Mouse (Mus musculus) hindbrain, embryonic 14.5 days (tissue): ENCODE data around the gene Zfp52. TPM values are rescaled to one million over a fixed set of nuclear protein-coding genes. Genes with fewer than 3 reads are reported as not detected.

Experiments
- ATAC-seq: fragments of 200-750 bp; cut with Nextera tagmentation; 2 replicates; pipeline ENCODE4 v1.8.0; 2017; ENCODE audit warnings: moderate number of reproducible peaks, mild to moderate bottlenecking, moderate TSS enrichment, moderate library complexity; ENCODE audit not compliant: low FRiP score
- DNase-seq: peaks from one replicate; pipeline ENCODE4 v3.0.0-alpha.2; 2015; ENCODE audit warnings: low spot score
- H3K27ac ChIP-seq: fragments of 300-500 bp; sonication (generic); 2 replicates; pipeline ENCODE4 v1.5.1; 2014; ENCODE audit warnings: mild to moderate bottlenecking, moderate library complexity
- H3K27me3 ChIP-seq: fragments of 300-500 bp; sonication (generic); 2 replicates; pipeline ENCODE4 v1.6.1; 2014; ENCODE audit warnings: mild to moderate bottlenecking, low read length, mixed read lengths; ENCODE audit not compliant: control insufficient read depth, insufficient read depth
- H3K36me3 ChIP-seq: fragments of 300-500 bp; sonication (generic); replicated peaks from 2 replicates; pipeline ENCODE4 v1.6.1; 2014; ENCODE audit not compliant: control insufficient read depth, insufficient read depth
- H3K4me1 ChIP-seq: fragments of 300-500 bp; sonication (generic); replicated peaks from 2 replicates; pipeline ENCODE4 v1.6.1; 2014; ENCODE audit warnings: antibody characterized with exemption, low read length, mixed read lengths; ENCODE audit not compliant: control insufficient read depth, insufficient read depth
- H3K4me2 ChIP-seq: fragments of 300-500 bp; sonication (generic); replicated peaks from 2 replicates; pipeline ENCODE4 v1.6.1; 2014; ENCODE audit warnings: mild to moderate bottlenecking, moderate library complexity
- H3K4me3 ChIP-seq: fragments of 300-500 bp; sonication (generic); replicated peaks from 2 replicates; pipeline ENCODE4 v1.5.1; 2014; ENCODE audit warnings: mild to moderate bottlenecking, low read length
- H3K9ac ChIP-seq: fragments of 300-500 bp; sonication (generic); 2 replicates; pipeline ENCODE4 v1.6.1; 2014
- H3K9me3 ChIP-seq: fragments of 300-500 bp; sonication (generic); 2 replicates; pipeline ENCODE4 v1.6.1; 2016; ENCODE audit warnings: low read length; ENCODE audit not compliant: control insufficient read depth
- WGBS: fragments of 180-500 bp; shearing (Covaris S2); extraction: QIAGEN DNeasy Blood & Tissue Kit; methylation state at CpG from one replicate; pipeline ENCODE4 v1.1.7; 2014; 5-methylcytosine and 5-hydroxymethylcytosine counted together
- polyA plus RNA-seq: library from polyadenylated mRNA; unstranded; fragments of >200 nt; fragmentation: Nextera tagmentation; extraction: Ambion mirVana; gene quantifications from 2 replicates; pipeline ENCODE4 v1.2.1, GENCODE M21; 2014

Gene Zfp52
- polyA plus RNA-seq, 1 experiment from 2014 or later = 1.8 TPM

DNA sequence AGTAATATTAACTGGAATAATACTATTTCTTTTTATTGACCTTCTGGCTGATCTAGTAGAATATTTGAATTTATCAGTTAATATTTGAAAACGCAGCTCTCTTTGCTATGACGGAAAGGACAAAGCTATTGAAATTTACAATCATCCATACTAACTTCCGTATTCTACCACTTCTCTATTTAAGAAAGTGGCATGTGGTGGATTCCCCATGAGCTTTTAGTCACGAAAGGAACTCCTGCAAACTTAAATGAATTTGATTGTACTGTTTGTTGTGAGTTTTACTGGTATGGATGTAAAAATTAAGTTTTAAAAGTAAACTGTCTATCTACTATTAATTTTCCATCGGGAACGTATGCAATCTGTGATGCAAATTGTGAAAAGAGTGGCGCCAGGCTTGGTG, 757 bp downstream of the Zfp52 start:
- H3K9ac ChIP-seq = peak overlapping the region; percentile 61
- no peak overlapping the region for H3K27ac ChIP-seq
- H3K4me1 ChIP-seq = peaks cover 20% of the 10 kb centered on the region
- no peaks in the 10 kb centered on the region for H3K36me3 ChIP-seq
- DNase-seq = no peak
- 45% methylated on average over 7 of the region's 7 CpGs for WGBS
- H3K9me3 ChIP-seq = no peaks in the 10 kb centered on the region
- no peaks in the 10 kb centered on the region for H3K27me3 ChIP-seq
- no peak for ATAC-seq
- H3K4me2 ChIP-seq = peak overlapping the region; percentile 72
- H3K4me3 ChIP-seq = peak overlapping the region; percentile 39

DNA sequence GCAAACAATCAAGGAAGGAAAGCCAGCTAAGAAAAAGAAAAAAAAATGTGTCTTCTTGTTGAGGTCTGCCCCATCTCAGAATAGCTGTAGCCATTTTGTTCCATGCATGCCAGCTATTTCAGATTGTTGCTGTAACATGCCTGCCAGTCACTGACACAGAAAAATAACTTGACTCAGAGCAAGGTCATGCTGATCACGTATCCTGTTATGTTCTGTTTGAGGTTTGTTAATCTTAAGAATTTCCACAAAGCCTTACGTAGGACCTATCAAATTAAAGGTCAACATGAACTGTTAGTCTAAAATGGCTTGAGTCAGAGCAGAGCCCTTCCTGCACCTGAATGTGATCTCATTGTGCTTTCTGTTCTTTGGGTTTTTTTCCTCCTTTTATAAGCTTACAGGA, 1.3 kb downstream of the Zfp52 start:
- WGBS = 74% methylated on average over 2 of the region's 2 CpGs
- Histone ChIP-seq H3K36me3 (no peaks in the 10 kb centered on the region), H3K9me3 (no peaks in the 10 kb centered on the region), H3K27ac (no peak overlapping the region), H3K4me1 (peaks cover 15% of the 10 kb centered on the region), H3K4me2 (no peak overlapping the region), H3K4me3 (no peak overlapping the region), H3K9ac (no peak overlapping the region), H3K27me3 (no peaks in the 10 kb centered on the region)
- ATAC-seq = no peak
- DNase-seq = no peak

DNA sequence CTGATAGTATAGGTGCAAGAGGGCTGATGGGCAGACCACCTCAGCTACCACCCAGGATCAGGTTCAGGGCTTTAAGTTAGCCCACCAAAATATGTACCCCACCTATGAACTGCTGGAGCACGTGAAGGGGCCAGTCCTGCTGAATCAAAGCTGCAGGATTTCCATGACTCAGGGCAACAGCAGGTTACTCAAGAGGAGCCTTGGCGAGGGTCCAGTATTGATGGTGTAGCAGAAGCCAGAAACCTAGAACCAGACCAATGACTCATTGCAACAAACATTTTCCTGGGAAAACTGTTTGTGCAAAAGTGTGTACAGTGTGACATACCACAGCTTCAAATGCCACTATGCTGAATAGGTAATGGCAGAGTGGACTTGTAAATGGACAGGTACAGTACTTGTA, 22.5 kb downstream of the Zfp52 start:
- no peak overlapping the region for H3K9ac ChIP-seq
- no peak for DNase-seq
- WGBS = 88% methylated on average over 2 of the region's 2 CpGs

DNA sequence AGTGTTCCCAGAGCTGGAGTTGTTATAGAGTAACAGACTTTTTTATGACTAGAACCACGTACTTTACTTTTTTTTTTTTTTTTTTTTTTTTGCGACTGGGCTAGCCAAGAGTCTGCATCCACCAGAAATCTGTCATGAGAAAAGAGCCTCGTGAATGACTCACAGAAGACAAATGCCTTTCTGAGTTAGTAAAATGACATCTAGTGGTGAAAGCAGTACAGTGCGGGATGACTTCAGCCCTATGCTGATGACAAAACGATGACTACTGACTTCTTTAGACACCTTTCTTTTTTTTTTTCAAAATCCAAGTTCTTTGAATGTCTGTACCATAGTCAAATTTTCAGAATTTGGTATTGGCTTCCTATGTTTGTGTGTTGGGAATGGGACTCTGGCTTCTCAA, 30.9 kb downstream of the Zfp52 start:
- 8% methylated on average over 5 of the region's 5 CpGs for WGBS
- Histone ChIP-seq H3K27ac (peak overlapping the region; percentile 92), H3K9ac (peak overlapping the region; percentile 81), H3K4me1 (peaks cover 15% of the 10 kb centered on the region), H3K4me2 (peak overlapping the region; percentile 62), H3K4me3 (peak overlapping the region; percentile 82), H3K36me3 (peaks cover 5% of the 10 kb centered on the region), H3K9me3 (no peaks in the 10 kb centered on the region), H3K27me3 (no peaks in the 10 kb centered on the region)
- ATAC-seq = peak; percentile 77
- peak; percentile 81 for DNase-seq

More for the DNA sequence above, 22.5 kb downstream of the Zfp52 start:
- Histone ChIP-seq H3K4me1 (no peaks in the 10 kb centered on the region), H3K27me3 (no peaks in the 10 kb centered on the region), H3K27ac (no peak overlapping the region), H3K4me2 (no peak overlapping the region), H3K9me3 (no peaks in the 10 kb centered on the region), H3K36me3 (no peaks in the 10 kb centered on the region), H3K4me3 (no peak overlapping the region)
- no peak for ATAC-seq

DNA sequence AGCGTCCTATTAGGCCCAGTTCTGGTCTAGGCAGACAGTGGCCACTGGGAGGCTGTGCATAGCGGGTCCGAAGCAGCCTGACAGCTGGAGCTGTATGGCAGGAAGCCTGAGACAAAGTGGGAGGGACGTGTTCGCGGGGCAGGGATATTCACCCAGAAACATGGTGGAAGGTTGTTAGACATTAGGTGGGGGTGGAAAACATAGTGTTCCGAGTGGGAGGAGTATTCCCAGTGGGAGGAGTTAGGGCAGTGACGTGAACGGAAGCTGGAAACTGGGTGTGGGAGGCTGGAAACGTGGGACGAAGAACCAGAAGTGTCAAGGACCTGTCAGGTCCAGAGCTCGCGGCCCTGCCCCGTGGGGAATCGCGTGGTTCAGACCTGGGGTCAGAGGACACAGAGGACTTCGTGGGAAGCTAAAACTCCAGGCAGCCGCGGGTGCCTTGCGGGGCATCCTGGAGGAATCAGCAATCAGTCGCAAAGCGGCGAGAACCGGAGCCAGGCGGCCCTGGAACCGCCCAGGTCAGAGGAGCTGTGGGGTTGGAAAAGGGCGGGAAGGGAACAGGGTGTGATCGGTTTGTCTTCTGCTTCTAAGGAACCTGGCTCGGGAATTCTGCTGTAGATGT, 31.5 kb downstream of the Zfp52 start, which contains the start of gene Zfp948:
Gene Zfp948 (plus strand): TSS at position 281 of the 622 bp plus-strand sequence.
- Histone ChIP-seq H3K36me3 (peaks cover 5% of the 10 kb centered on the region), H3K4me1 (peaks cover 15% of the 10 kb centered on the region), H3K27me3 (no peaks in the 10 kb centered on the region), H3K4me3 (peak within 1 kb of the TSS; percentile 82), H3K4me2 (peak within 1 kb of the TSS; percentile 62), H3K27ac (peak within 1 kb of the TSS; percentile 92), H3K9ac (peak within 1 kb of the TSS; percentile 81), H3K9me3 (no peaks in the 10 kb centered on the region)
- under 1% methylated on average over 29 of the region's 29 CpGs for WGBS
- peak; percentile 97 for ATAC-seq
- peak; percentile 90 for DNase-seq

DNA sequence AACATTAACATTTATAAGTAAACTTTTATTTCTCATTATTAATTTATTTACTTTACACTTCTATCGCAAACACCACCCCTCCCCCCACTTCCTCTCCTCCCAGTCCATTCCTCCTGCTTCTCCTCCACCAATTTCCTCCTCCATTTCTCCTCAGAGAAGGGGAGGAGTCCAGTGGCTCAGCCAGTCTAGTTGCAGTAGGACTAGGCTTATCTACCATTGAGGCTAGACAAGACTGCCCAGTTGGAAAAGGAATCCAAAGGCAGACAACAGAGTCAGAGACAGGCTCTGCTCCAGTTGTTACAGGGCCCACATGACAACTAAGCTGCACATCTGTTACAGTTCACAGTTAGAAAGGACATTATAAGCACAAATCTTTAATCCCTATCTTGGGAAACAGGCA, 32.4 kb downstream of the Zfp52 start:
- Histone ChIP-seq H3K9me3 (no peaks in the 10 kb centered on the region), H3K9ac (peak overlapping the region; percentile 81), H3K36me3 (peaks cover 5% of the 10 kb centered on the region), H3K4me1 (peaks cover 15% of the 10 kb centered on the region), H3K4me2 (peak overlapping the region; percentile 62), H3K27me3 (no peaks in the 10 kb centered on the region), H3K27ac (no peak overlapping the region), H3K4me3 (peak overlapping the region; percentile 82)
- WGBS = 46% methylated on average over 1 of the region's 1 CpGs
- DNase-seq (no peak), ATAC-seq (no peak)

DNA sequence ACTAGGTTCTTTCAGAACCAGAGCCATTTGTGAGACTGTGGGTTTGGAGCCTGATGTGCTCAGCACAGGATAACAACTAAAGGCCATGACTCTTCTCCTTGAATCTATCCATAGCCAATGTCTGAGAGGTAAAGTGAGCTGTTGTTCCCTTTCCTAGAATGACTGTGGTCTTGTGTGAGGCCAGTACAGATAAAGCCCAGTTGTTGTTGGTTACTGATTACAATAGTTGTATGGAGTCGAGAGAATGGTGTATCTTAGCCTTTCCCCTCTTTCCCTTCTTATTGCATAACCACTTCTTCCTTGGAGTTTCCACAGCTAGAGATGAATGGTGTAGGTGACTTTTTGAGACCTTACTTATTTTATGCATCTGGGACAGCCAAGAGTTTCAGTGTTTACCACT, 43.7 kb downstream of the Zfp52 start:
- H3K27ac ChIP-seq = no peak overlapping the region
- DNase-seq = no peak
- no peaks in the 10 kb centered on the region for H3K27me3 ChIP-seq
- H3K4me1 ChIP-seq = no peaks in the 10 kb centered on the region
- H3K36me3 ChIP-seq = peaks cover 69% of the 10 kb centered on the region
- H3K4me3 ChIP-seq = no peak overlapping the region
- ATAC-seq = no peak
- WGBS = 89% methylated on average over 1 of the region's 1 CpGs
- H3K4me2 ChIP-seq = no peak overlapping the region
- no peaks in the 10 kb centered on the region for H3K9me3 ChIP-seq
- no peak overlapping the region for H3K9ac ChIP-seq

DNA sequence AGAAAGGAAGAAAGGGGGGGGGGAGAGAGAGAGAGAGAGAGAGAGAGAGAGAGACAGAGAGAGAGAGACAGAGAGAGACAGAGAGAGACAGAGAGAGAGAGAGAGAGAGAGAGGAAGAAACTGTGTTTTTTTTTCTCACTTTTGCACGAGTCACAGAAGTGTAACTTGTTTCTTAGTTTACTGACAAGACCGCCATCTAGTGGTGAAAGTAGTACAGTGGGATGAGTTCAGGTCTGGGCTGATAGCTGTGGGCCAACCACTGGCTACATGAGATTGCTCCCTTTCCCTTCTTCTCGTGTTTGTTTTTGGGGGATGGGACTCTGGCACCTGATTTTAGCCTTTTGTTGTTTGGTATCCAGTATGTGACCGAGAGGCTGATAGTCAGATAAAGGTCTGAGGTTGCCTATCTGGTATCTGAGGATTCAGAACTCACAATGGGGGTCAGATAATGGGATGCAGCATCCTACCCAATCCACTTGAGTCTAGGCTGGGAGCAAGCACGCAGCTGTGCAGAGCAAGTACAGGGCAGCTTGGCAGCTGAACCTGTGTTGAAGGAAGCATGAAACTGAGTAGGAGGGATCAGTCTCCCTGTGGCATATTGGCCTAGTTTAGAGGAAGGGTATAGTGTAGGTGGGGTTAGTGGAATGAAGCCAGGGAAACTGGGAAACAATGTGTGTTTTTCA, 44.3 kb downstream of the Zfp52 start:
- Histone ChIP-seq H3K27me3 (no peaks in the 10 kb centered on the region), H3K36me3 (peaks cover 67% of the 10 kb centered on the region), H3K4me3 (no peak overlapping the region), H3K9me3 (no peaks in the 10 kb centered on the region), H3K9ac (no peak overlapping the region), H3K4me1 (no peaks in the 10 kb centered on the region), H3K27ac (no peak overlapping the region), H3K4me2 (no peak overlapping the region)
- ATAC-seq (no peak; the same call in 1 of the 2 replicates), DNase-seq (peak; percentile 73)
- WGBS = 29% methylated on average over 5 of the region's 5 CpGs

DNA sequence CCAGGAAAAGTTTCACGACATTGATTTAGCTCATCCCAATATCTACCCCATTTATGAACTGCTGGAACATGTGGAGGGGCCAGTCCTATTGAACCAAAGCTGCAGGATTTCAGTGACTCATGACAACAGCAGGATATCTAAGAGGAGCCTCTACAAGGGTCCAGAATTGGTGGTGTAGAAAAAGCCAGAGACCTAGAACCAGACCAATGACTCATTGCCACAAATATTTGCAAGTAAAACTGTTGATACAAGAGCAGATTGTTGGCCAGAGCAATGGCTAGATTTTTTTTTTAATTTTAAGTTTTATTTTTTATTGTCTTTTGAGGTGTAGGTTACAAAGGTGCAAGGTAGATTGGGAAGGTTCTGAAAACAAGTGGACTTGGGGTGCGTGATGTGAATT, 50.2 kb downstream of the Zfp52 start:
- Histone ChIP-seq H3K27ac (no peak overlapping the region), H3K27me3 (no peaks in the 10 kb centered on the region), H3K4me3 (no peak overlapping the region), H3K9ac (no peak overlapping the region), H3K4me2 (no peak overlapping the region), H3K4me1 (no peaks in the 10 kb centered on the region), H3K36me3 (peaks cover 71% of the 10 kb centered on the region), H3K9me3 (peaks cover 10% of the 10 kb centered on the region; the same call in 1 of the 2 replicates)
- 100% methylated on average over 2 of the region's 2 CpGs for WGBS
- no peak for ATAC-seq
- DNase-seq = no peak
